Mouse (Mus musculus) cerebellum, adult 2 months (tissue): ENCODE measurements around the gene Plxdc2. TPM values are rescaled to one million over a fixed set of nuclear protein-coding genes. Genes with fewer than 3 reads are reported as not detected.

Source experiments
- DNase-seq, 2 experiments: peaks; one replicate each; pipeline ENCODE4 v3.0.0; 2021
- H3K27ac ChIP-seq: fragments of 200-500 bp; 2 replicates; pipeline ENCODE4 v1.5.1; 2012; ENCODE audit warnings: low read length, control low read depth, inconsistent platforms; ENCODE audit not compliant: insufficient read depth
- H3K27me3 ChIP-seq: fragments of 200-500 bp; 2 replicates; pipeline ENCODE4 v1.6.1; 2012; ENCODE audit warnings: inconsistent platforms, mild to moderate bottlenecking, low read length, moderate library complexity; ENCODE audit not compliant: control insufficient read depth, insufficient read depth
- H3K4me1 ChIP-seq: fragments of 200-500 bp; 2 replicates; pipeline ENCODE4 v1.6.1; 2011; ENCODE audit warnings: low read length; ENCODE audit not compliant: control insufficient read depth, insufficient read depth
- H3K4me3 ChIP-seq: fragments of 200-500 bp; replicated peaks from 2 replicates; pipeline ENCODE3; 2011; ENCODE audit warnings: mild to moderate bottlenecking, low read depth, low read length, control low read depth; ENCODE audit not compliant: insufficient read depth
- CTCF ChIP-seq: fragments of 200-500 bp; IDR thresholded peaks from 2 replicates; pipeline ENCODE4 v1.5.1; 2011; ENCODE audit warnings: low read depth, mild to moderate bottlenecking, control low read depth, low read length, moderate library complexity, borderline replicate concordance; ENCODE audit not compliant: insufficient read depth
- POLR2A ChIP-seq: fragments of 200-500 bp; IDR thresholded peaks from 2 replicates; pipeline ENCODE4 v1.6.1; 2011; ENCODE audit warnings: low read length, control low read depth, borderline replicate concordance; ENCODE audit not compliant: insufficient read depth
- WGBS: fragments of 180-500 bp; shearing (Covaris S2); methylation state at CpG from one replicate; pipeline ENCODE4 v1.1.7; 2018; 5-methylcytosine and 5-hydroxymethylcytosine counted together
- polyA plus RNA-seq: library from polyadenylated mRNA; depleted of rRNA; stranded (reverse); fragments of >200 nt; gene quantifications from 2 replicates; pipeline ENCODE4 v1.2.3, GENCODE M21; 2012

Gene Plxdc2
- polyA plus RNA-seq, 1 experiment: 19.1 TPM

GRCm38 (mm10) chr2:16442643-16443042 lies 86.5 kb downstream of the Plxdc2 start:
- Histone ChIP-seq H3K4me3 (no peak overlapping the region), H3K27me3 (no peaks in the 10 kb centered on the region), H3K4me1 (peaks cover 8% of the 10 kb centered on the region; the same call in 1 of the 2 replicates), H3K27ac (no peak overlapping the region)
- DNase-seq: peak in 1 of 2 experiments; percentile 56
- TF ChIP-seq POLR2A (no peak), CTCF (no peak)
- 34% methylated on average over 2 of the region's 2 CpGs for WGBS

- DNase-seq: no peak
- no peaks in the 10 kb centered on the region for H3K27me3 ChIP-seq
- no peaks in the 10 kb centered on the region for H3K4me1 ChIP-seq
- TF ChIP-seq CTCF: no peak
- no peak for TF ChIP-seq POLR2A
- H3K4me3 ChIP-seq: no peak overlapping the region
- 94% methylated on average over 4 of the region's 4 CpGs for WGBS
- no peak overlapping the region for H3K27ac ChIP-seq
These were observed 91.8 kb downstream of the Plxdc2 start for GRCm38 (mm10) chr2:16447936-16448335.

GRCm38 (mm10) chr2:16450838-16451665 lies 94.9 kb downstream of the Plxdc2 start:
- DNase-seq: peak in 1 of 2 experiments; percentile 14
- TF ChIP-seq POLR2A: no peak
- no peak for TF ChIP-seq CTCF
- Histone ChIP-seq H3K27ac (no peak overlapping the region), H3K4me3 (no peak overlapping the region), H3K27me3 (no peaks in the 10 kb centered on the region), H3K4me1 (0 out of 2 replicates have a peak, but pooled peaks cover 2% of the 10 kb centered on the region)
- WGBS: 69% methylated on average over 7 of the region's 7 CpGs

GRCm38 (mm10) chr2:16451666-16452009 lies 95.5 kb downstream of the Plxdc2 start:
- H3K4me1 ChIP-seq: 0 out of 2 replicates have a peak, but pooled peaks cover 2% of the 10 kb centered on the region
- H3K27ac ChIP-seq: no peak overlapping the region
- H3K4me3 ChIP-seq: no peak overlapping the region
- no peak for DNase-seq
- whole genome bisulfite sequencing: 94% methylated on average over 4 of the region's 4 CpGs
- TF ChIP-seq CTCF (no peak), POLR2A (no peak)
- H3K27me3 ChIP-seq: no peaks in the 10 kb centered on the region

GRCm38 (mm10) chr2:16452080-16452479 lies 96.0 kb downstream of the Plxdc2 start:
- peak; percentile 28; the same call in 1 of the 2 replicates for TF ChIP-seq CTCF
- no peak for TF ChIP-seq POLR2A
- H3K4me3 ChIP-seq: no peak overlapping the region
- WGBS: 98% methylated on average over 3 of the region's 3 CpGs
- DNase-seq: no peak
- H3K4me1 ChIP-seq: 0 out of 2 replicates have a peak, but pooled peaks cover 2% of the 10 kb centered on the region
- H3K27ac ChIP-seq: no peak overlapping the region
- H3K27me3 ChIP-seq: no peaks in the 10 kb centered on the region

GRCm38 (mm10) chr2:16456264-16456780 lies 100.2 kb downstream of the Plxdc2 start:
- Histone ChIP-seq H3K4me3 (no peak overlapping the region), H3K4me1 (peaks cover 2% of the 10 kb centered on the region; the same call in 1 of the 2 replicates), H3K27me3 (no peaks in the 10 kb centered on the region), H3K27ac (no peak overlapping the region)
- 88% methylated on average over 1 of the region's 1 CpGs for WGBS
- TF ChIP-seq CTCF: no peak
- no peak for TF ChIP-seq POLR2A
- no peak for DNase-seq

GRCm38 (mm10) chr2:16459490-16459889 lies 103.4 kb downstream of the Plxdc2 start:
- TF ChIP-seq POLR2A (no peak), CTCF (no peak)
- H3K4me3 ChIP-seq: no peak overlapping the region
- 22% methylated on average over 1 of the region's 1 CpGs for WGBS
- no peak overlapping the region for H3K27ac ChIP-seq
- no peaks in the 10 kb centered on the region; the same call in 1 of the 2 replicates for H3K4me1 ChIP-seq
- no peak for DNase-seq
- H3K27me3 ChIP-seq: no peaks in the 10 kb centered on the region

GRCm38 (mm10) chr2:16470099-16470498 lies 114.0 kb downstream of the Plxdc2 start:
- no peak overlapping the region for H3K4me3 ChIP-seq
- H3K4me1 ChIP-seq: no peaks in the 10 kb centered on the region
- TF ChIP-seq CTCF: no peak
- no peak for TF ChIP-seq POLR2A
- 93% methylated on average over 3 of the region's 3 CpGs for WGBS
- no peak for DNase-seq
- no peaks in the 10 kb centered on the region for H3K27me3 ChIP-seq
- no peak overlapping the region for H3K27ac ChIP-seq
